Mouse (Mus musculus) midbrain, postnatal 0 days (tissue): ENCODE data around the gene Raet1d. TPM values are rescaled to one million over a fixed set of nuclear protein-coding genes. Genes with fewer than 3 reads are reported as not detected.
A peak's percentile ranks its signal among the peaks of the same experiment; 100 is the strongest.
"Not testable (repeated sequence)": the region's sequence is repeated elsewhere in the genome, so short reads cannot be mapped to it uniquely, and the experiment has no call there.

Experiments used
- ATAC-seq: fragments of 200-750 bp; cut with Nextera tagmentation; 2 replicates; pipeline ENCODE4 v1.8.0; 2017; ENCODE audit warnings: moderate number of reproducible peaks, mild to moderate bottlenecking, moderate TSS enrichment, moderate library complexity; ENCODE audit not compliant: low FRiP score
- DNase-seq: peaks from one replicate; pipeline ENCODE4 v3.0.0-alpha.2; 2015; ENCODE audit warnings: low spot score
- H3K27ac ChIP-seq: fragments of 300-500 bp; sonication (generic); 2 replicates; pipeline ENCODE4 v1.5.1; 2014; ENCODE audit warnings: low read depth, mild to moderate bottlenecking, low read length, mixed read lengths
- H3K27me3 ChIP-seq: fragments of 300-500 bp; sonication (generic); 2 replicates; pipeline ENCODE4 v1.6.1; 2014; ENCODE audit warnings: low read length, control low read depth, mixed read lengths; ENCODE audit not compliant: insufficient read depth
- H3K36me3 ChIP-seq: fragments of 300-500 bp; sonication (generic); 2 replicates; pipeline ENCODE4 v1.6.1; 2014; ENCODE audit warnings: low read length, control low read depth, mixed read lengths; ENCODE audit not compliant: insufficient read depth
- H3K4me1 ChIP-seq: fragments of 300-500 bp; sonication (generic); 2 replicates; pipeline ENCODE4 v1.6.1; 2014; ENCODE audit warnings: mild to moderate bottlenecking, control low read depth, antibody characterized with exemption, low read length, mixed read lengths; ENCODE audit not compliant: insufficient read depth
- H3K4me2 ChIP-seq: fragments of 300-500 bp; sonication (generic); 2 replicates; pipeline ENCODE4 v1.6.1; 2014; ENCODE audit warnings: low read depth, mild to moderate bottlenecking, low read length, mixed read lengths; ENCODE audit not compliant: poor library complexity, severe bottlenecking
- H3K4me3 ChIP-seq: fragments of 300-500 bp; sonication (generic); 2 replicates; pipeline ENCODE4 v1.5.1; 2014; ENCODE audit warnings: low read depth, mild to moderate bottlenecking, low read length, moderate library complexity
- H3K9ac ChIP-seq: fragments of 300-500 bp; sonication (generic); replicated peaks from 2 replicates; pipeline ENCODE4 v1.6.1; 2014; ENCODE audit warnings: mild to moderate bottlenecking, low read length, moderate library complexity, mixed read lengths; ENCODE audit not compliant: poor library complexity, severe bottlenecking
- H3K9me3 ChIP-seq: fragments of 300-500 bp; sonication (generic); 2 replicates; pipeline ENCODE4 v1.6.1; 2016; ENCODE audit warnings: low read length, control low read depth
- CTCF ChIP-seq: IDR thresholded peaks from 2 replicates; pipeline ENCODE4 v1.5.1; 2016; ENCODE audit warnings: antibody characterized with exemption, mild to moderate bottlenecking
- WGBS: fragments of 180-500 bp; shearing (Covaris S2); extraction: QIAGEN DNeasy Blood & Tissue Kit; methylation state at CpG from one replicate; pipeline ENCODE4 v1.1.7; 2014; 5-methylcytosine and 5-hydroxymethylcytosine counted together
- polyA plus RNA-seq: library from polyadenylated mRNA; unstranded; fragments of >200 nt; fragmentation: Nextera tagmentation; extraction: Ambion mirVana; gene quantifications from 2 replicates; pipeline ENCODE4 v1.2.1, GENCODE M21; 2015
- total RNA-seq: library from RNA; depleted of rRNA; stranded (reverse); fragments of >200 nt; gene quantifications from 2 replicates; pipeline ENCODE4 v1.2.3, GENCODE M21; 2014; rRNA removed

Gene Raet1d
- total RNA-seq = 0.33 and 0.77 TPM in 2 replicates
- 0.62 and 0.82 TPM in 2 replicates for polyA plus RNA-seq

DNA sequence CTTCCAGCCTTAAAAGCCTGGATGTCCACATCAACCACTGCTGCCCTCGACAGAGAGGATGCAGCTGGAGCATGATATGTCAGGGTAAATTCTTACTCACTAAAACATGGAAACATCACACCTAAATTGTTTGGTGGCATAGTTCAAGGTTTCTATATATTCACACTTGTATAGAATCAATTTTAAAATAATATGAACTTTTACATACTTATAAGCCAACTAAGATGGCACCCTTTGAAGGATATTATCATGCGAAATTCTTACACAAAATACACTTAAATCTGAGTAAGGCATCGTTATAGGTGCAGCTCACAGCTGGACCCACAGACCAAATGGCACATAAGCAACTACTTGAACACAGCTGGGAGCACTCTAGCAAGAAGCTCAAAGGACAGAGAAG is at the start of gene Raet1d:
Raet1d (plus strand) TSS at position 301 of the 400 bp plus-strand sequence.
- not testable (repeated sequence) for H3K27me3 ChIP-seq, H3K27ac ChIP-seq, H3K36me3 ChIP-seq, H3K9me3 ChIP-seq, H3K4me1 ChIP-seq, DNase-seq, H3K9ac ChIP-seq, H3K4me2 ChIP-seq, ATAC-seq, H3K4me3 ChIP-seq
- 74% methylated on average over 3 of the region's 3 CpGs for WGBS

DNA sequence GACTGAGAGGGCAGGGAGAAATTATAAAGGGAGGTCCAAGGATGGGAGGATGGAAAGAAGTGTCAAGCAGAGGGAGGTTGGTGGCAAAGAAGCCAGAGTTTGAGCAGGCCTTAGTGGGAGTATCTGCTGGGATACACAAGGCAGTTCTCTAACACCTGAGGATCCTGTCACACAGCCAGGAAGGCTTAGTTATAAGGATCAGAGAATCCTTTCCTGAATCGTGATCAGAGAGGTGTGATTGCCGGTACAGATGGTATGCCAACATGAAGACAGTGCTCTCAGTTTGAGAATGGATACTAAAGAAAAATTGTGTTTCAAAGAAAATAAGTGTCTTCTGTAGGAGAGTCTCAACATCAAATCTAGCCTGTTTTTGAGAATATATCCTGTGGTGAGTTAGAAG is 37.5 kb upstream of the Raet1d start:
- 88% methylated on average over 2 of the region's 2 CpGs for WGBS
- H3K4me2 ChIP-seq = no peak overlapping the region
- no peaks in the 10 kb centered on the region for H3K27me3 ChIP-seq
- H3K9me3 ChIP-seq = no peaks in the 10 kb centered on the region
- no peak for ATAC-seq
- DNase-seq = no peak
- H3K36me3 ChIP-seq = no peaks in the 10 kb centered on the region
- no peak overlapping the region for H3K27ac ChIP-seq
- H3K4me1 ChIP-seq = no peaks in the 10 kb centered on the region
- no peak for TF ChIP-seq CTCF
- H3K9ac ChIP-seq = no peak overlapping the region
- H3K4me3 ChIP-seq = no peak overlapping the region

DNA sequence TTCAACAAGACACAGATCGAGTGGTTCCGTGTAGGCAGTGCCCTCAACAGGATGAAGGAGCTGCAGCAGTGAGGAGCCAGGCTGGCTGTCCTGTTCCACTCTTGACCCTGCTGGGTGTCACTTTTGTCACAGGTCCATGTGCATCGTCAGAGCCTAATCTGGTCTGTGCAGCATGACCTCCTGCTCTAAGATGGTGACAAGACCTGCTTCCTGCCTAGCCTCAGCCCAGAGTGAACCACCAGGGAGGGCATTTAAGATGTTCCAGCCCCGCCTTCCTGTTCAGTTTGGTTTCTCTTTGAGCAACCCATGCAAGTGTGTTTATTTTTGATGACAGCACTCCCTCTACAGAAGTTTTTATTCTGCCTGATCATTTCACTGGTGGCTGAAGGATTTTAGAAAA is 14.6 kb upstream of the Raet1d start:
- not testable (repeated sequence) for H3K4me3 ChIP-seq, H3K9ac ChIP-seq, ATAC-seq, H3K36me3 ChIP-seq, H3K9me3 ChIP-seq, H3K27me3 ChIP-seq, DNase-seq, H3K4me1 ChIP-seq, H3K27ac ChIP-seq, H3K4me2 ChIP-seq
- 72% methylated on average over 4 of the region's 4 CpGs for WGBS

DNA sequence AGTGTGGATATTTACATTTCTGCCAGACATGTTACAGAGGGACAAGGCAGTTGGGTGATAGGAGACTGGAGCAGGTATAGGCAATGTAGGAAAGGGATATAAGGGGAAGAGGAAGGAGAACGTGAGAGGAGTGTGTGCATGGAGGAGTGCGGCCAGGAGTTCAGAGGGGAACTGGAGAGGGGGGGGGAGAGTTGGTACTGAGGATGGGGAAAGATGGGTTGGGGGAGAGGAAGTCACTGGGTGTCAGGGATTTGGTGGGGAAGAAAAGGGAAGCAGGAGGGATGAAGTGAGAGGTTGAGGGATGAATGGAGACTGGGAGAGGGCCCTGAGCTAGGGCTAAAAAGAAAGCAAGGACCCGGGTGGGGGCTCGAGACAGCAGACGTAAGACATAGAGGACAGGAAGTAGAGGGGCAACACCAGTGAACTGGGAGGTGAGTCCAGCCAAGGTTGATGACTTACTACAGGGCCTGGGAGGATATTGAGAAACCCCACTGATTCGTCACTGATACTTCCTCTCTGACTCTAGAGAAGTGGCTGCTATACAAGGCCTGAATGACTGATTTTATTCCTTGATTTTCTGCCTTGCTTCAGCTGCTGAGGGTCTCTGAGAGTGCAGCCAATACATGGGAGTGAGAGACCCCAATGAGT is 6.7 kb upstream of the Raet1d start:
- not testable (repeated sequence) for H3K4me3 ChIP-seq, ATAC-seq, H3K9me3 ChIP-seq, H3K27me3 ChIP-seq, H3K4me2 ChIP-seq, DNase-seq, H3K27ac ChIP-seq, H3K9ac ChIP-seq, H3K36me3 ChIP-seq, H3K4me1 ChIP-seq
- WGBS = 87% methylated on average over 6 of the region's 6 CpGs

DNA sequence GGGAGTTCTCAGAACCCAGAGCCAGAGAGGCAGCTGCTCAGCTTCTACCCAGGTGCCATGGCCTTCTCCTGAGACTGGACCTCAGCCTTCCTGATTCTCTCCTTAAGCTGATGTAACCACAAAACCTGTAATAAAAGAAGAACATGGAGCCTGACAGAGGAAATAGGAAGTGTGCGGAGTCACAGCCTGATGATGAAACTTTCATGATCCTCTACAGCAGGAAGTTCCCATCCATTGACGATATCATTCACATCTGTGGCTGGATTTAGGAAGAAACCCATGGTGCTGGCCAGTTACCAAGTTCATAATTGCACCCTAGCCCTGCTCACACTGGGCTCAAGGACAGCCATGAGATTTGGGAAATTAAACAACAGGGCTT is 6.2 kb upstream of the Raet1d start:
- H3K36me3 ChIP-seq, H3K4me3 ChIP-seq, H3K4me1 ChIP-seq, H3K27me3 ChIP-seq, DNase-seq, ATAC-seq, H3K9ac ChIP-seq, H3K9me3 ChIP-seq, H3K27ac ChIP-seq, H3K4me2 ChIP-seq: not testable (repeated sequence)
- WGBS = 88% methylated on average over 2 of the region's 2 CpGs

DNA sequence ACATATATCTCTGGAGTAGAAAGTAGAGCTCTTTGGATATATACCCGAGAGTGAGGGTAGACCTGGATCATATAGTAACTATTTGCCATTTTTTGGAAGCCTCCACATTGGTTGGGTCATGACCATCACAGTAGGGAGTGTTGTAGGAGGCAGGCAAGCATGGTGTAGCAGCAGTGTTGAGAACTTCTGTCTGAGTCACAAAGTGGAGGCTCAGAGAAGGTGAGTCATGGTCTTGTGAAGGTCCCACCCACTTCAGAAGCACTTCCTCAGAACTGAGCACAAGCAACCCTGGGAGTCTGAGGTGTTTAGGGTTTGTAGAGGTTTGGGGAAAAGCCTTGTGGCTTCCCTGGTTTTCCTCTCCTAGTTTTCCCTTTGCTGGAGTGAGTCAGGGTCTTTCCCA is 3.0 kb upstream of the Raet1d start:
- not testable (repeated sequence) for H3K4me1 ChIP-seq, H3K36me3 ChIP-seq, DNase-seq, H3K27me3 ChIP-seq, H3K27ac ChIP-seq, H3K4me3 ChIP-seq, H3K4me2 ChIP-seq, ATAC-seq, H3K9ac ChIP-seq, H3K9me3 ChIP-seq
- 69% methylated on average over 1 of the region's 1 CpGs for WGBS

DNA sequence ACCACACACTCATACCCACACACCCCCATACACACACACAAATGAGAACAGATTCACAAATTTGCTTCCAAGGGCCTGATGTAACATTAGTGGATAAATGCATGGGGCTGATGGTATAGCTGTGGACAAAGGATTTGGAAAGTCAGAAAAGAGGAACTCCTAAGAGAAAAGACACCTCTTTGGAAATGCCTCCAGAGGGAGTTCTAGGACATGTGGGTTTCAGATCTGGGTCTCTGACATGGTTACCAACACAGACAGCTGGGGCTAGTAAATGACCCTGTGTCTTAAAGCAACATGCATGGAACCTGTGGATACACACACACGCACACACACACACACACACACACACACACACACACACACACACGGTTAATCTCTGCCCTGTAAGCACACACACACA is 605 bp downstream of the Raet1d start:
- not testable (repeated sequence) for H3K4me2 ChIP-seq, H3K36me3 ChIP-seq, H3K9me3 ChIP-seq, H3K4me3 ChIP-seq, ATAC-seq, H3K27me3 ChIP-seq, H3K9ac ChIP-seq, DNase-seq, H3K4me1 ChIP-seq, H3K27ac ChIP-seq
- WGBS = 86% methylated on average over 1 of the region's 2 CpGs

DNA sequence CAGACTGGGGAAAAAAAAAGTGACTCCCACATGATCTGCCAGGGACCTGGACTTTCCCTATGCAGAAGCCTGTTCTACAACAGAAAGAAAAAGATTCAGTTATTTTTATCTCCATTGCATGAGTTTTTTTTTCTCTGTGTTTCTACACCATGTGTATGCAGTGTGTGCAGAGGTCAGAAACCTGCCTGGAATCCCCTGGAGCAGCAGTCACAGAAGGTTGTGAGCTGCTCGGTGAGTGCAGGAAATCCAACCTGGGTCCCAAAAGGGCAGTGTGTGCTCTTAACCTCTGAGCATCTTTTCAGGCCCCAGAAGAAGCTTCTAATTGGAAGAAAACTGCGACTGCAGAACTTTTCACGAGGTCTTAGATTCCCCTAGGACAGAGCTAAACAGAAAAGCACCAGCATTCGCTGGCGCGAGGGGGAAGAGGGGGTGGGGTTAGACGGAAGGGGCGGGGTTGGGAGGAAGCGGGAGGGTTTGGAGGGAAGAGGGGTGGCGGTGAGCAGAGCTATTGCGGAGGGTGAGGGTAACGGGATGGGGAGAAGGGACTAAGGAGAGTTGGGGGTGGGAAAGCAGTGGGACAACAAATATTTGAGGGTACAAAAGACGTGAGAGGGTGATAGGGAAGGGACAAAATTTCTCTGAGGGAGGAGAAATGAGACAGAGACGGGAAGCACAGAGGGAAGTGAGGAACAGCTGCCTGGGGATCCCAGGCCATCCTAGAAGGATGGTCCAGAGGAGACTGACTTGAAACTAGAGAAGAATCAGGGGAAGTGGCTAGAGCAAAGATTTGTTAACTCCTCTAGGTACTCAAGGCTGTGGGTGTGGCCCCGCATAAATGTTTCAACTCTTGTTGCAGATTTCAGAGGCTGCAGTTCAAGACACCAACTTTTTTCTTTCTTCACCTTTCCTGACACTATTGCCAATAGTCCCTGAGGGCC is 1.3 kb downstream of the Raet1d start:
- not testable (repeated sequence) for H3K4me3 ChIP-seq, DNase-seq, H3K27me3 ChIP-seq, H3K36me3 ChIP-seq, H3K4me2 ChIP-seq, H3K9me3 ChIP-seq, H3K9ac ChIP-seq, H3K27ac ChIP-seq, H3K4me1 ChIP-seq
- ATAC-seq = 0 out of 2 replicates have a peak, but pooled peaks have one; percentile 58
- 0% methylated on average over 9 of the region's 15 CpGs for WGBS
